Mouse (Mus musculus) embryonic stem cell, embryonic (primary cell): ENCODE results near the gene Dazl.

Experiments used
- CTCF ChIA-PET, 4 experiments: fragments of 300-600 bp in 2 of 4; fragments of 350-600 bp in 2 of 4; sonication (Branson Sonifier 250); formaldehyde crosslinking; loops; one replicate each; lab custom pipeline; 2022; ENCODE audit warnings: inconsistent platforms in 2 of 4; lab: Charles Lee
- POLR2A ChIA-PET, 4 experiments: fragments of 300-600 bp in 2 of 4; fragments of 350-600 bp in 2 of 4; sonication (Branson Sonifier 250); formaldehyde crosslinking; loops; one replicate each; lab custom pipeline; 2022; ENCODE audit warnings: antibody characterized with exemption in 4 of 4, inconsistent platforms in 1 of 4; lab: Charles Lee

Gene Dazl

GRCm38 (mm10) chr17:50229534-50229933 lies 63.9 kb downstream of the Dazl start:
- CTCF ChIA-PET, result no interaction called here
- POLR2A ChIA-PET, result no interaction called here
